Mouse (Mus musculus) stomach, postnatal 0 days (tissue): ENCODE measurements around the gene Ccrl2.

Source experiments
- CTCF ChIP-seq: IDR thresholded peaks from 2 replicates; pipeline ENCODE4 v1.5.1; 2016; ENCODE audit warnings: antibody characterized with exemption, low read depth, mild to moderate bottlenecking, moderate library complexity
- EP300 ChIP-seq: optimal IDR thresholded peaks from 2 replicates; pipeline ENCODE3; 2016; ENCODE audit warnings: antibody characterized with exemption

GRCm38 (mm10) chr9:111026791-111027190, 30.5 kb downstream of the Ccrl2 start:
- TF ChIP-seq CTCF: no peak
- no peak for TF ChIP-seq EP300
